Mouse (Mus musculus): ENCODE results near the gene Styx. TPM values are rescaled to one million over a fixed set of nuclear protein-coding genes. Genes with fewer than 3 reads are reported as not detected.
A peak's percentile ranks its signal among the peaks of the same experiment; 100 is the strongest.
"Not testable (repeated sequence)": the region's sequence is repeated elsewhere in the genome, so short reads cannot be mapped to it uniquely, and the experiment has no call there.

Styx gene
- polyA plus RNA-seq, 1 experiment from 2014 or later: 38.5 TPM

- no peak overlapping the region for H3K4me2 ChIP-seq (ENCODE audit: low read depth, low read length, severe bottlenecking)
- WGBS: 28% methylated on average over 6 of the region's 6 CpGs
- H3K4me1 ChIP-seq (replicated peaks; ENCODE audit: control insufficient read depth, insufficient read depth, low read length): peaks cover 4% of the 10 kb centered on the region
- peak overlapping the region; percentile 8; the same call in 1 of the 2 replicates for H3K27ac ChIP-seq (ENCODE audit: low read depth, low read length)
- no peaks in the 10 kb centered on the region for H3K27me3 ChIP-seq (ENCODE audit: control insufficient read depth, insufficient read depth, low read length)
- H3K9me3 ChIP-seq (ENCODE audit: control insufficient read depth, low read length): no peaks in the 10 kb centered on the region
- DNase-seq (ENCODE audit: low spot score) (peak; percentile 65), ATAC-seq (replicated peaks; ENCODE audit: low FRiP score) (peak; percentile 81)
- no peak overlapping the region for H3K9ac ChIP-seq (ENCODE audit: low read length)
- no peak overlapping the region for H3K4me3 ChIP-seq (ENCODE audit: low read depth, low read length)
- peaks cover 6% of the 10 kb centered on the region; the same call in 1 of the 2 replicates for H3K36me3 ChIP-seq (ENCODE audit: control insufficient read depth, insufficient read depth, low read length)
Observed at GRCm38 (mm10) chr14:45462374-45462773, 111.5 kb downstream of the Styx start.

GRCm38 (mm10) chr14:45462875-45463475 lies 112.1 kb downstream of the Styx start:
- peak; percentile 28; the same call in 1 of the 2 replicates for ATAC-seq (replicated peaks; ENCODE audit: low FRiP score)
- DNase-seq (ENCODE audit: low spot score): no peak
- peak overlapping the region; percentile 8; the same call in 1 of the 2 replicates for H3K27ac ChIP-seq (ENCODE audit: low read depth, low read length)
- WGBS: 36% methylated on average over 10 of the region's 10 CpGs
- no peaks in the 10 kb centered on the region for H3K27me3 ChIP-seq (ENCODE audit: control insufficient read depth, insufficient read depth, low read length)
- peak overlapping the region; percentile 5; the same call in 1 of the 2 replicates for H3K9ac ChIP-seq (ENCODE audit: low read length)
- H3K4me3 ChIP-seq (ENCODE audit: low read depth, low read length): no peak overlapping the region
- H3K4me2 ChIP-seq (ENCODE audit: low read depth, low read length, severe bottlenecking): no peak overlapping the region
- peaks cover 6% of the 10 kb centered on the region; the same call in 1 of the 2 replicates for H3K36me3 ChIP-seq (ENCODE audit: control insufficient read depth, insufficient read depth, low read length)
- H3K4me1 ChIP-seq (replicated peaks; ENCODE audit: control insufficient read depth, insufficient read depth, low read length): peaks cover 4% of the 10 kb centered on the region
- H3K9me3 ChIP-seq (ENCODE audit: control insufficient read depth, low read length): no peaks in the 10 kb centered on the region

- H3K9me3 ChIP-seq (ENCODE audit: control insufficient read depth, low read length): no peaks in the 10 kb centered on the region
- H3K4me1 ChIP-seq (replicated peaks; ENCODE audit: control insufficient read depth, insufficient read depth, low read length): peaks cover 4% of the 10 kb centered on the region
- no peak overlapping the region for H3K9ac ChIP-seq (ENCODE audit: low read length)
- peaks cover 6% of the 10 kb centered on the region; the same call in 1 of the 2 replicates for H3K36me3 ChIP-seq (ENCODE audit: control insufficient read depth, insufficient read depth, low read length)
- 21% methylated on average over 10 of the region's 10 CpGs for WGBS
- peak overlapping the region; percentile 1; the same call in 1 of the 2 replicates for H3K27ac ChIP-seq (ENCODE audit: low read depth, low read length)
- no peaks in the 10 kb centered on the region for H3K27me3 ChIP-seq (ENCODE audit: control insufficient read depth, insufficient read depth, low read length)
- no peak overlapping the region for H3K4me2 ChIP-seq (ENCODE audit: low read depth, low read length, severe bottlenecking)
- no peak overlapping the region for H3K4me3 ChIP-seq (ENCODE audit: low read depth, low read length)
- no peak for DNase-seq (ENCODE audit: low spot score)
- ATAC-seq (replicated peaks; ENCODE audit: low FRiP score): peak; percentile 40; the same call in 1 of the 2 replicates
Observed at GRCm38 (mm10) chr14:45463599-45463998, 112.7 kb downstream of the Styx start.

- peaks cover 7% of the 10 kb centered on the region; the same call in 1 of the 2 replicates for H3K36me3 ChIP-seq (ENCODE audit: control insufficient read depth, insufficient read depth, low read length)
- no peak overlapping the region for H3K27ac ChIP-seq (ENCODE audit: low read depth, low read length)
- H3K4me3 ChIP-seq (ENCODE audit: low read depth, low read length): no peak overlapping the region
- H3K27me3 ChIP-seq (ENCODE audit: control insufficient read depth, insufficient read depth, low read length): no peaks in the 10 kb centered on the region
- H3K9ac ChIP-seq (ENCODE audit: low read length): no peak overlapping the region
- 72% methylated on average over 19 of the region's 19 CpGs for WGBS
- H3K9me3 ChIP-seq (ENCODE audit: control insufficient read depth, low read length): peaks cover under 1% of the 10 kb centered on the region; the same call in 1 of the 2 replicates
- DNase-seq (ENCODE audit: low spot score) (no peak), ATAC-seq (replicated peaks; ENCODE audit: low FRiP score) (no peak)
- H3K4me1 ChIP-seq (replicated peaks; ENCODE audit: control insufficient read depth, insufficient read depth, low read length): peaks cover 4% of the 10 kb centered on the region
- H3K4me2 ChIP-seq (ENCODE audit: low read depth, low read length, severe bottlenecking): no peak overlapping the region
Observed at GRCm38 (mm10) chr14:45464036-45465035, 113.4 kb downstream of the Styx start.

- not testable (repeated sequence) for H3K36me3 ChIP-seq (ENCODE audit: control insufficient read depth, insufficient read depth, low read length); H3K27ac ChIP-seq (ENCODE audit: low read depth, low read length); H3K4me2 ChIP-seq (ENCODE audit: low read depth, low read length, severe bottlenecking); H3K4me1 ChIP-seq (replicated peaks; ENCODE audit: control insufficient read depth, insufficient read depth, low read length); H3K4me3 ChIP-seq (ENCODE audit: low read depth, low read length); H3K27me3 ChIP-seq (ENCODE audit: control insufficient read depth, insufficient read depth, low read length); H3K9me3 ChIP-seq (ENCODE audit: control insufficient read depth, low read length); H3K9ac ChIP-seq (ENCODE audit: low read length); DNase-seq (ENCODE audit: low spot score); ATAC-seq (replicated peaks; ENCODE audit: low FRiP score)
- 87% methylated on average over 8 of the region's 8 CpGs for WGBS
Observed at GRCm38 (mm10) chr14:45466371-45466770, 115.5 kb downstream of the Styx start.

- 96% methylated on average over 8 of the region's 8 CpGs for WGBS
- Histone ChIP-seq H3K36me3 (ENCODE audit: control insufficient read depth, insufficient read depth, low read length) (peaks cover 8% of the 10 kb centered on the region), H3K4me1 (replicated peaks; ENCODE audit: control insufficient read depth, insufficient read depth, low read length) (no peaks in the 10 kb centered on the region)
Observed at GRCm38 (mm10) chr14:45469446-45469845, 118.6 kb downstream of the Styx start.

More at GRCm38 (mm10) chr14:45469446-45469845, 118.6 kb downstream of the Styx start:
- H3K27ac ChIP-seq (ENCODE audit: low read depth, low read length): no peak overlapping the region
- peaks cover 3% of the 10 kb centered on the region; the same call in 1 of the 2 replicates for H3K9me3 ChIP-seq (ENCODE audit: control insufficient read depth, low read length)
- DNase-seq (ENCODE audit: low spot score): no peak
- H3K4me3 ChIP-seq (ENCODE audit: low read depth, low read length): no peak overlapping the region
- no peak overlapping the region for H3K4me2 ChIP-seq (ENCODE audit: low read depth, low read length, severe bottlenecking)
- ATAC-seq (replicated peaks; ENCODE audit: low FRiP score): no peak
- H3K9ac ChIP-seq (ENCODE audit: low read length): no peak overlapping the region
- H3K27me3 ChIP-seq (ENCODE audit: control insufficient read depth, insufficient read depth, low read length): no peaks in the 10 kb centered on the region

Small RNA genes lying within 50 kb of the gene (microRNA-seq; reads per million reads assigned to microRNA genes)
- gene Gm25353 (ENCODE audit: insufficient number of aligned reads): not detected

Other genes starting within 250 kb of the Styx start
- 10.5 and 11.5 TPM in 2 replicates for gene Gpr137c, start 131.4 kb upstream of the Styx start, polyA plus RNA-seq (2014; fragmentation: Nextera tagmentation; extraction: Ambion mirVana)
- gene Txndc16, start 130.8 kb upstream of the Styx start, polyA plus RNA-seq (2014; fragmentation: Nextera tagmentation; extraction: Ambion mirVana): 20.0 and 20.5 TPM in 2 replicates
- gene Ero1l, start 32.3 kb upstream of the Styx start, polyA plus RNA-seq (2014; fragmentation: Nextera tagmentation; extraction: Ambion mirVana): 30.4 and 36.6 TPM in 2 replicates
- gene Psmc6, start 21.3 kb upstream of the Styx start, polyA plus RNA-seq (2014; fragmentation: Nextera tagmentation; extraction: Ambion mirVana): 225 and 250 TPM in 2 replicates
- 33.7 and 33.8 TPM in 2 replicates for gene Gnpnat1, start 53.8 kb downstream of the Styx start, polyA plus RNA-seq (2014; fragmentation: Nextera tagmentation; extraction: Ambion mirVana)
- 61.9 and 68.5 TPM in 2 replicates for gene Fermt2, start 179.0 kb downstream of the Styx start, polyA plus RNA-seq (2014; fragmentation: Nextera tagmentation; extraction: Ambion mirVana)